Mouse (Mus musculus) bone marrow macrophage, adult 2 months (primary cell): Measurements from ENCODE around the gene Fam207a. TPM values are rescaled to one million over a fixed set of nuclear protein-coding genes. Genes with fewer than 3 reads are reported as not detected.

Source experiments
- H3K27ac ChIP-seq: 2 replicates; pipeline ENCODE4 v1.5.1; 2012; ENCODE audit warnings: low read depth, low read length; ENCODE audit not compliant: insufficient read depth
- H3K4me1 ChIP-seq: 2 replicates; pipeline ENCODE4 v1.6.1; 2012; ENCODE audit warnings: low read length; ENCODE audit not compliant: control insufficient read depth, insufficient read depth
- H3K4me3 ChIP-seq: 2 replicates; pipeline ENCODE4 v1.5.1; 2012; ENCODE audit warnings: mild to moderate bottlenecking, low read length, moderate library complexity; ENCODE audit not compliant: insufficient read depth
- CTCF ChIP-seq: IDR thresholded peaks from 2 replicates; pipeline ENCODE4 v1.5.1; 2012; ENCODE audit warnings: low read depth, mild to moderate bottlenecking, low read length, moderate library complexity
- POLR2A ChIP-seq: IDR thresholded peaks from 2 replicates; pipeline ENCODE4 v1.6.1; 2012; ENCODE audit warnings: mild to moderate bottlenecking, low read depth, low read length, borderline replicate concordance
- polyA plus RNA-seq: library from polyadenylated mRNA; stranded (reverse); fragments of >200 nt; gene quantifications from 2 replicates; pipeline ENCODE4 v1.2.4, GENCODE M21; 2012; ENCODE audit not compliant: missing spikeins, insufficient read depth, insufficient read length

Fam207a gene
- polyA plus RNA-seq, 1 experiment: 22.8 TPM

GRCm38 (mm10) chr10:77479972-77480371, 35.6 kb downstream of the Fam207a start:
- no peak for TF ChIP-seq POLR2A
- no peak for TF ChIP-seq CTCF
- H3K4me3 ChIP-seq: no peak overlapping the region
- H3K4me1 ChIP-seq: no peaks in the 10 kb centered on the region
- H3K27ac ChIP-seq: no peak overlapping the region

GRCm38 (mm10) chr10:77476907-77477306, 38.7 kb downstream of the Fam207a start:
- Histone ChIP-seq H3K4me3 (no peak overlapping the region), H3K27ac (no peak overlapping the region), H3K4me1 (no peaks in the 10 kb centered on the region)
- TF ChIP-seq CTCF (no peak), POLR2A (no peak)

- Histone ChIP-seq H3K4me1 (no peaks in the 10 kb centered on the region), H3K27ac (no peak overlapping the region), H3K4me3 (no peak overlapping the region)
- TF ChIP-seq POLR2A (no peak), CTCF (no peak)
These were observed 43.4 kb downstream of the Fam207a start for GRCm38 (mm10) chr10:77472188-77472587.

- H3K4me3 ChIP-seq: no peak overlapping the region
- TF ChIP-seq POLR2A: no peak
- TF ChIP-seq CTCF: no peak
- no peak overlapping the region for H3K27ac ChIP-seq
- no peaks in the 10 kb centered on the region for H3K4me1 ChIP-seq
These were observed 44.1 kb downstream of the Fam207a start for GRCm38 (mm10) chr10:77471512-77471911.

- Histone ChIP-seq H3K4me1 (no peaks in the 10 kb centered on the region), H3K4me3 (no peak overlapping the region), H3K27ac (no peak overlapping the region)
- no peak for TF ChIP-seq CTCF
- TF ChIP-seq POLR2A: no peak
These were observed 44.8 kb downstream of the Fam207a start for GRCm38 (mm10) chr10:77470763-77471162.

- Histone ChIP-seq H3K4me1 (no peaks in the 10 kb centered on the region), H3K27ac (no peak overlapping the region), H3K4me3 (no peak overlapping the region)
- TF ChIP-seq POLR2A: no peak
- TF ChIP-seq CTCF: no peak
These were observed 46.9 kb downstream of the Fam207a start for GRCm38 (mm10) chr10:77468675-77469074.

GRCm38 (mm10) chr10:77467407-77467806, 48.2 kb downstream of the Fam207a start:
- TF ChIP-seq CTCF (no peak), POLR2A (no peak)
- no peaks in the 10 kb centered on the region for H3K4me1 ChIP-seq

GRCm38 (mm10) chr10:77465902-77466301, 49.7 kb downstream of the Fam207a start:
- Histone ChIP-seq H3K4me1 (no peaks in the 10 kb centered on the region), H3K4me3 (no peak overlapping the region), H3K27ac (no peak overlapping the region)
- no peak for TF ChIP-seq POLR2A
- TF ChIP-seq CTCF: no peak

More at GRCm38 (mm10) chr10:77467407-77467806, 48.2 kb downstream of the Fam207a start:
- Histone ChIP-seq H3K4me3 (no peak overlapping the region), H3K27ac (no peak overlapping the region)

GRCm38 (mm10) chr10:77464181-77464936, 51.2 kb downstream of the Fam207a start:
- H3K4me3 ChIP-seq: no peak overlapping the region
- H3K27ac ChIP-seq: no peak overlapping the region
- no peak for TF ChIP-seq POLR2A
- TF ChIP-seq CTCF: no peak
- H3K4me1 ChIP-seq: no peaks in the 10 kb centered on the region

- H3K27ac ChIP-seq: no peak overlapping the region
- no peaks in the 10 kb centered on the region for H3K4me1 ChIP-seq
- H3K4me3 ChIP-seq: no peak overlapping the region
- no peak for TF ChIP-seq CTCF
- TF ChIP-seq POLR2A: no peak
These were observed 54.4 kb downstream of the Fam207a start for GRCm38 (mm10) chr10:77461161-77461560.
